In genomic region chr1:167436186-167436975, GRCm38 (mm10) we compare ENCODE assay signal across 28 mouse cellular contexts. TPM values are rescaled to one million over a fixed set of nuclear protein-coding genes. Genes with fewer than 3 reads are reported as not detected.
"Had no signal": no experiment of that assay in that cellular context is flagged by ENCODE, and none has a peak within 500 bp of the region (broad histone marks: within the 10 kb centered on the region; RNA-seq: fewer than 3 reads in every experiment).

No protein-coding gene starts in this region.

- H3K4me3 ChIP-seq: liver, embryonic 15.5 days; lung, embryonic 15.5 days; megakaryocyte, embryonic 14.5 days; midbrain, embryonic 13.5 days; midbrain, embryonic 15.5 days; neural tube, embryonic 13.5 days; neural tube, embryonic 15.5 days had no signal

- H3K27ac ChIP-seq: liver, embryonic 15.5 days; lung, embryonic 15.5 days; macrophage; midbrain, embryonic 13.5 days; midbrain, embryonic 15.5 days; neural tube, embryonic 13.5 days; neural tube, embryonic 15.5 days had no signal

- ATAC-seq: liver, postnatal 0 days; lung, postnatal 0 days; midbrain, embryonic 13.5 days; midbrain, embryonic 15.5 days had no signal

- H3K9me3 ChIP-seq: liver, embryonic 15.5 days; lung, embryonic 15.5 days; megakaryocyte, embryonic 14.5 days; midbrain, embryonic 13.5 days; midbrain, embryonic 15.5 days; neural tube, embryonic 13.5 days; neural tube, embryonic 15.5 days had no signal

- H3K4me1 ChIP-seq: liver, embryonic 15.5 days; megakaryocyte, embryonic 14.5 days; midbrain, embryonic 15.5 days; neural tube, embryonic 13.5 days; neural tube, embryonic 15.5 days had no signal

- H3K27me3 ChIP-seq: lung, embryonic 15.5 days; midbrain, embryonic 13.5 days; midbrain, embryonic 15.5 days; neural tube, embryonic 13.5 days had no signal

- H3K9ac ChIP-seq: liver, embryonic 15.5 days; liver, postnatal 0 days; lung, embryonic 15.5 days; midbrain, embryonic 13.5 days; midbrain, embryonic 15.5 days; neural tube, embryonic 13.5 days; neural tube, embryonic 15.5 days had no signal

- DNase-seq: liver, postnatal 0 days; lung, adult 2 months; lung, postnatal 14 days; lung, postnatal 36 days; retina, postnatal 1 day; right cerebral cortex, adult 18-20 months; right cerebral cortex, postnatal 25 days; right cerebral cortex, postnatal 4 days; spleen, adult 18-20 months; thymus, adult 18-20 months; thymus, postnatal 14 days; thymus, postnatal 36 days had no signal

- H3K4me2 ChIP-seq: liver, embryonic 15.5 days; lung, embryonic 15.5 days; midbrain, embryonic 13.5 days; midbrain, embryonic 15.5 days; neural tube, embryonic 13.5 days; neural tube, embryonic 15.5 days had no signal

- H3K36me3 ChIP-seq: liver, embryonic 15.5 days; lung, embryonic 15.5 days; midbrain, embryonic 13.5 days; midbrain, embryonic 15.5 days; neural tube, embryonic 13.5 days; neural tube, embryonic 15.5 days had no signal

RNA-seq across cellular contexts. Expression of gene Lrrc52, which starts 30.2 kb away (rescaled TPM):
- total RNA-seq: megakaryocyte progenitor cell, adult 5-6 weeks; midbrain, postnatal 0 days; monocyte, adult 5-6 weeks had no signal
- polyA plus RNA-seq: liver, embryonic 15.5 days; liver, postnatal 0 days; macrophage; midbrain, embryonic 15.5 days; midbrain, postnatal 0 days; neural tube, embryonic 11.5 days; neural tube, embryonic 13.5 days; small intestine, adult 2 months; stomach, embryonic 14.5 days; stomach, embryonic 16.5 days had no signal
